Mouse (Mus musculus) gastrocnemius, postnatal 25 days (tissue): ENCODE measurements around the gene Gfpt1. TPM values are rescaled to one million over a fixed set of nuclear protein-coding genes. Genes with fewer than 3 reads are reported as not detected.

Experiments
- DNase-seq: peaks from one replicate; pipeline ENCODE4 v3.0.0; 2022
- total RNA-seq, 2 experiments: library from RNA; stranded (reverse); gene quantifications; 1 replicate in 1 of 2; 2 replicates in 1 of 2; pipeline ENCODE4 v1.2.3; 2021

Gene Gfpt1
- total RNA-seq, 2 experiments from 2014 or later: 24.7 to 25.9 TPM

- no peak for DNase-seq
These were observed 91.4 kb downstream of the Gfpt1 start for GRCm38 (mm10) chr6:87133966-87134546.

GRCm38 (mm10) chr6:87138479-87138878 is 95.8 kb downstream of the Gfpt1 start:
- DNase-seq: no peak

GRCm38 (mm10) chr6:87139796-87140553 is 97.3 kb downstream of the Gfpt1 start:
- peak; percentile 41 for DNase-seq

Other genes starting within 250 kb of the Gfpt1 start
- gene Anxa4, start 249.3 kb upstream of the Gfpt1 start, total RNA-seq: 10 to 100 TPM; 13.4 to 19.7 TPM
- gene Aak1, start 193.3 kb upstream of the Gfpt1 start, total RNA-seq: 10 to 100 TPM; 33.1 to 33.3 TPM
- 10 to 100 TPM; 55.5 to 56.5 TPM for gene Nfu1, start 33.6 kb upstream of the Gfpt1 start, total RNA-seq
- not detected for gene D6Ertd527e, start 61.9 kb downstream of the Gfpt1 start, total RNA-seq